Mouse (Mus musculus): Measurements from ENCODE around the gene Atp6v0a2.
A peak's percentile ranks its signal among the peaks of the same experiment; 100 is the strongest.

The Atp6v0a2 gene

GRCm38 (mm10) chr5:124637300-124637699 is 8.9 kb downstream of the Atp6v0a2 start:
- no peak for DNase-seq

GRCm38 (mm10) chr5:124637836-124638235 is 9.5 kb downstream of the Atp6v0a2 start:
- no peak for DNase-seq

- no peak for DNase-seq
Observed at GRCm38 (mm10) chr5:124713741-124714140, 85.4 kb downstream of the Atp6v0a2 start.

- peak in 1 of 2 experiments; percentile 15 for DNase-seq
Observed at GRCm38 (mm10) chr5:124715135-124715534, 86.8 kb downstream of the Atp6v0a2 start.

GRCm38 (mm10) chr5:124717969-124718368 is 89.6 kb downstream of the Atp6v0a2 start:
- no peak for DNase-seq

- DNase-seq = no peak
Observed at GRCm38 (mm10) chr5:124718396-124718795, 90.0 kb downstream of the Atp6v0a2 start.

- no peak for DNase-seq
Observed at GRCm38 (mm10) chr5:124723125-124723524, 94.7 kb downstream of the Atp6v0a2 start.

- peak; percentile 11 to 30 for DNase-seq
Observed at GRCm38 (mm10) chr5:124724997-124725396, 96.6 kb downstream of the Atp6v0a2 start, which contains the start of gene Dnah10. Gene Dnah10, plus strand, starts transcription at chr5:124725085.

GRCm38 (mm10) chr5:124729662-124730206 is 101.4 kb downstream of the Atp6v0a2 start:
- DNase-seq = no peak

GRCm38 (mm10) chr5:124733961-124734360 is 105.6 kb downstream of the Atp6v0a2 start:
- DNase-seq = no peak

GRCm38 (mm10) chr5:124741898-124742599 is 113.7 kb downstream of the Atp6v0a2 start:
- DNase-seq = no peak

- no peak for DNase-seq
Observed at GRCm38 (mm10) chr5:124743841-124744240, 115.5 kb downstream of the Atp6v0a2 start.

GRCm38 (mm10) chr5:124746220-124746619 is 117.8 kb downstream of the Atp6v0a2 start:
- no peak for DNase-seq

GRCm38 (mm10) chr5:124748296-124748695 is 119.9 kb downstream of the Atp6v0a2 start:
- DNase-seq = no peak

GRCm38 (mm10) chr5:124751656-124752055 is 123.3 kb downstream of the Atp6v0a2 start:
- no peak for DNase-seq

- no peak for DNase-seq
Observed at GRCm38 (mm10) chr5:124761011-124761410, 132.6 kb downstream of the Atp6v0a2 start.

- DNase-seq = no peak
Observed at GRCm38 (mm10) chr5:124761787-124762186, 133.4 kb downstream of the Atp6v0a2 start.
